Mouse (Mus musculus) CH12.LX (cell line): ENCODE results near the gene Apba1. TPM values are rescaled to one million over a fixed set of nuclear protein-coding genes. Genes with fewer than 3 reads are reported as not detected.

Source experiments
- DNase-seq: peaks from one replicate; pipeline ENCODE4 v3.0.0-alpha.2; 2013; ENCODE audit errors: extremely low read depth
- H3K27ac ChIP-seq: 2 replicates; pipeline ENCODE4 v1.5.1; 2012; ENCODE audit warnings: low read depth, mild to moderate bottlenecking, control low read depth, moderate library complexity; ENCODE audit not compliant: insufficient read depth
- H3K27me3 ChIP-seq: replicated peaks from 2 replicates; pipeline ENCODE3; 2012; ENCODE audit warnings: inconsistent platforms
- H3K36me3 ChIP-seq, 2 experiments: replicated peaks in 1 of 2; 2 replicates each; pipeline versions ENCODE3 to v1.6.1; 2012; ENCODE audit warnings: inconsistent platforms in 1 of 2, low read length in 1 of 2, mild to moderate bottlenecking in 1 of 2, mixed read lengths in 1 of 2, moderate library complexity in 1 of 2; ENCODE audit not compliant: control insufficient read depth in 1 of 2, insufficient read depth in 1 of 2
- H3K4me1 ChIP-seq, 2 experiments: 2 replicates each; pipeline ENCODE4 v1.6.1; 2012; ENCODE audit warnings: inconsistent platforms in 1 of 2, moderate library complexity in 1 of 2; ENCODE audit not compliant: insufficient read depth in 2 of 2, control insufficient read depth in 1 of 2
- H3K4me2 ChIP-seq: 2 replicates; pipeline ENCODE4 v1.6.1; 2012; ENCODE audit warnings: low read depth, mild to moderate bottlenecking, control low read depth; ENCODE audit not compliant: poor library complexity, insufficient read depth, severe bottlenecking
- H3K4me3 ChIP-seq, 3 experiments: fragments of 150-350 bp in 1 of 3; sonication (generic) in 1 of 3; replicated peaks in 1 of 3; 2 replicates each; pipeline versions ENCODE3 to v1.5.1; 2011 to 2012; ENCODE audit warnings: low read depth in 2 of 3, low read length in 2 of 3, mild to moderate bottlenecking in 2 of 3, moderate library complexity in 2 of 3, control low read depth in 1 of 3, improper control_type of control experiment in 1 of 3, inconsistent platforms in 1 of 3, mixed read lengths in 1 of 3; ENCODE audit not compliant: poor library complexity in 1 of 3
- H3K79me2 ChIP-seq: replicated peaks from 2 replicates; pipeline ENCODE4 v1.6.1; 2012; ENCODE audit warnings: mild to moderate bottlenecking, moderate library complexity; ENCODE audit not compliant: control insufficient read depth, poor library complexity, insufficient read depth, severe bottlenecking; ENCODE audit errors: extremely low read depth
- H3K9ac ChIP-seq: 2 replicates; pipeline ENCODE4 v1.6.1; 2012; ENCODE audit warnings: low read depth, mild to moderate bottlenecking, control low read depth, moderate library complexity; ENCODE audit not compliant: insufficient read depth
- H3K9me3 ChIP-seq: replicated peaks from 2 replicates; pipeline ENCODE3; 2012; ENCODE audit warnings: low read length, inconsistent platforms, mixed read lengths
- CHD1 ChIP-seq: IDR thresholded peaks from 2 replicates; pipeline ENCODE4 v1.6.1; 2012; ENCODE audit warnings: low read depth, low read length, improper control_type of control experiment, inconsistent platforms
- CHD2 ChIP-seq: IDR thresholded peaks from 2 replicates; pipeline ENCODE4 v1.6.1; 2011; ENCODE audit warnings: low read length, improper control_type of control experiment
- CTCF ChIP-seq, 2 experiments: IDR thresholded peaks in 1 of 2; conservative IDR thresholded peaks in 1 of 2; 2 replicates each; pipeline ENCODE4 v1.5.1; 2011 to 2012; ENCODE audit warnings: low read depth in 2 of 2, low read length in 2 of 2, improper control_type of control experiment in 1 of 2, inconsistent platforms in 1 of 2, mild to moderate bottlenecking in 1 of 2, moderate library complexity in 1 of 2
- E2F4 ChIP-seq: IDR thresholded peaks from 2 replicates; pipeline ENCODE4 v1.6.1; 2011; ENCODE audit warnings: low read depth, low read length, improper control_type of control experiment; ENCODE audit not compliant: insufficient replicate concordance
- EP300 ChIP-seq: IDR thresholded peaks from 2 replicates; pipeline ENCODE4 v1.6.1; 2011; ENCODE audit warnings: low read length, improper control_type of control experiment
- GABPA ChIP-seq: IDR thresholded peaks from 2 replicates; pipeline ENCODE4 v1.6.1; 2012; ENCODE audit warnings: low read depth, low read length, improper control_type of control experiment, inconsistent platforms; ENCODE audit not compliant: insufficient replicate concordance
- IRF4 ChIP-seq: IDR thresholded peaks from 2 replicates; pipeline ENCODE4 v1.6.1; 2014; ENCODE audit warnings: low read depth, mild to moderate bottlenecking, inconsistent platforms, low read length, improper control_type of control experiment
- MEF2A ChIP-seq: IDR thresholded peaks from 2 replicates; pipeline ENCODE4 v1.6.1; 2014; ENCODE audit warnings: low read depth, mild to moderate bottlenecking, inconsistent platforms, low read length, improper control_type of control experiment, borderline replicate concordance
- MXI1 ChIP-seq: IDR thresholded peaks from 2 replicates; pipeline ENCODE4 v1.6.1; 2011; ENCODE audit warnings: mild to moderate bottlenecking, low read depth, low read length, improper control_type of control experiment
- NELFE ChIP-seq: IDR thresholded peaks from 2 replicates; pipeline ENCODE4 v1.6.1; 2011; ENCODE audit warnings: low read depth, low read length, improper control_type of control experiment
- PAX5 ChIP-seq: IDR thresholded peaks from 2 replicates; pipeline ENCODE4 v1.6.1; 2012; ENCODE audit warnings: low read length, inconsistent platforms, mixed read lengths
- POLR2A ChIP-seq: IDR thresholded peaks from 2 replicates; pipeline ENCODE4 v1.6.1; 2011; ENCODE audit warnings: low read depth, mild to moderate bottlenecking, improper control_type of control experiment, low read length
- POLR2AphosphoS2 ChIP-seq: IDR thresholded peaks from 2 replicates; pipeline ENCODE4 v1.6.1; 2011; ENCODE audit warnings: low read depth, low read length, improper control_type of control experiment
- RCOR1 ChIP-seq: conservative IDR thresholded peaks from 2 replicates; pipeline ENCODE4 v1.6.1; 2012; ENCODE audit warnings: low read depth, mild to moderate bottlenecking, inconsistent platforms, low read length, improper control_type of control experiment
- SIN3A ChIP-seq: IDR thresholded peaks from 2 replicates; pipeline ENCODE4 v1.6.1; 2012; ENCODE audit warnings: low read length, improper control_type of control experiment, inconsistent platforms
- TCF12 ChIP-seq: IDR thresholded peaks from 2 replicates; pipeline ENCODE4 v1.6.1; 2014; ENCODE audit warnings: low read depth, mild to moderate bottlenecking, inconsistent platforms, low read length, improper control_type of control experiment
- USF2 ChIP-seq: conservative IDR thresholded peaks from 2 replicates; pipeline ENCODE4 v1.6.1; 2011; ENCODE audit warnings: low read depth, low read length, improper control_type of control experiment
- ZC3H11A ChIP-seq: IDR thresholded peaks from 2 replicates; pipeline ENCODE4 v1.6.1; 2012; ENCODE audit warnings: low read depth, mild to moderate bottlenecking, inconsistent platforms, low read length, improper control_type of control experiment
- ZNF384 ChIP-seq: IDR thresholded peaks from 2 replicates; pipeline ENCODE4 v1.6.1; 2012; ENCODE audit warnings: low read depth, low read length, improper control_type of control experiment, inconsistent platforms
- dilution Hi-C: fragments of 300-500 bp; cut with MboI; formaldehyde crosslinking; loops from 2 replicates; pipeline ENCODE4 v1.14.3; 2020; ENCODE audit warnings: low sequenced_read_pairs; ENCODE audit not compliant: extremely low pct_unique_long_range_greater_than_20kb, extremely low pct_ligation_motif_present
- in situ Hi-C: fragments of 300-500 bp; cut with MboI; formaldehyde crosslinking; loops from 3 replicates; pipeline ENCODE4 v1.14.3; 2019; ENCODE audit warnings: low sequenced_read_pairs, low pct_ligation_motif_present, low pct_unique_long_range_greater_than_20kb, mixed read lengths
- polyA plus RNA-seq: library from polyadenylated mRNA; unstranded; fragments of >175 nt; gene quantifications from 2 replicates; pipeline ENCODE4 v1.2.1, GENCODE M21; 2012; ENCODE audit warnings: low read depth; ENCODE audit not compliant: insufficient read length
- total RNA-seq, 2 experiments: library from RNA; depleted of rRNA; stranded (reverse); fragments of 300-350 nt in 1 of 2; fragments of >200 nt in 1 of 2; gene quantifications; 2 replicates each; pipeline ENCODE4 v1.2.3; 2012 to 2014

The Apba1 gene
- total and polyA plus RNA-seq, 3 experiments, result 0.08 to 0.24 (median 0.09) TPM

- no peaks in the 10 kb centered on the region for H3K79me2 ChIP-seq
- H3K4me2 ChIP-seq, result no peak overlapping the region
- no peak for TF ChIP-seq ZNF384
- no peak for TF ChIP-seq CHD2
- TF ChIP-seq EP300, result no peak
- no peak for TF ChIP-seq PAX5
- TF ChIP-seq NELFE, result no peak
- TF ChIP-seq, all 38 proteins: peak for 0
- dilution Hi-C loops, result no loop called here
- no peaks in the 10 kb centered on the region for H3K36me3 ChIP-seq
- H3K4me1 ChIP-seq, result peaks cover 3 to 13% of the 10 kb centered on the region in 2 experiments; a peak in 2 of 4 replicates
- H3K9ac ChIP-seq, result no peak overlapping the region
- no peak overlapping the region for H3K4me3 ChIP-seq
- no peaks in the 10 kb centered on the region for H3K9me3 ChIP-seq
- in situ Hi-C loops, result no loop called here
- no peak for DNase-seq
- no peaks in the 10 kb centered on the region for H3K27me3 ChIP-seq
- H3K27ac ChIP-seq, result no peak overlapping the region
These were observed 214.4 kb downstream of the Apba1 start for GRCm38 (mm10) chr19:23972881-23973649.

- H3K79me2 ChIP-seq, result no peaks in the 10 kb centered on the region
- no peak overlapping the region for H3K4me2 ChIP-seq
- dilution Hi-C loops (no loop called here), in situ Hi-C loops (loop anchor here (25.0 kb wide), 1 partner anchor 284 kb away; no protein-coding TSS in a partner anchor)
- peaks cover 3 to 13% of the 10 kb centered on the region in 2 experiments; a peak in 2 of 4 replicates for H3K4me1 ChIP-seq
- no peak for TF ChIP-seq ZC3H11A
- TF ChIP-seq SIN3A, result no peak
- TF ChIP-seq MEF2A, result no peak
- no peak for TF ChIP-seq POLR2AphosphoS2
- TF ChIP-seq USF2, result no peak
- TF ChIP-seq GABPA, result no peak
- no peak for TF ChIP-seq MXI1
- TF ChIP-seq CTCF (conservative IDR thresholded peaks at IDR 0.05 in 1 of 2, IDR thresholded peaks at IDR 0.05 in 1 of 2; ENCODE audit: low read depth in 2 of 2, low read length in 2 of 2), result no peak
- TF ChIP-seq POLR2A, result no peak
- no peak for TF ChIP-seq ZNF384
- no peak for TF ChIP-seq EP300
- TF ChIP-seq TCF12, result no peak
- no peak for TF ChIP-seq IRF4
- TF ChIP-seq E2F4, result no peak
- no peak for TF ChIP-seq RCOR1
- TF ChIP-seq CHD2, result no peak
- no peak for TF ChIP-seq CHD1
- no peak for DNase-seq
- H3K9me3 ChIP-seq, result peaks cover 3% of the 10 kb centered on the region
- no peak overlapping the region for H3K27ac ChIP-seq
- no peaks in the 10 kb centered on the region for H3K27me3 ChIP-seq
- no peak overlapping the region for H3K4me3 ChIP-seq
- H3K36me3 ChIP-seq, result no peaks in the 10 kb centered on the region
- no peak overlapping the region for H3K9ac ChIP-seq
These were observed 219.3 kb downstream of the Apba1 start for GRCm38 (mm10) chr19:23977901-23978443.
